Mouse (Mus musculus): ENCODE data around the gene Vopp1.

DNA sequence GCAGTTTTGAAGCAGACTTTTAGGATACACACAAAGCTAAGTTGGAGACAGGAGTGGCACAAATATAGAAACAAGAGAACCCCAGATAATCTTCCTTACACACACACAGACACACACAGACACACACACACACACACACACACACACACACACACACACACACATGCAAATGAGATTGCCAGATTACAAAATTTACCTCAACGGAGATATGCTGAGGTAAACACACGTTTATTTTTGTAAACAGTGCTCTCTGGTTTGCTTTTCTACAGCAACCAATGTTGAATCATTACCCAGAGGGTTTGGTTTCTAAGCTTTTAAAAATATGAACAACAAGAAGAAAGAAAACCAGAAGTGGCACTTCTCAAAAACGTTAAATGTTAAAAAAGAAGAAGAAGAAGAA is 1.5 kb downstream of the Vopp1 start:
- TF ChIP-seq CTCF (IDR thresholded peaks at IDR 0.05; ENCODE audit: extremely low read depth, insufficient read depth, low read length), result no peak
- no peak for TF ChIP-seq POLR2A (IDR thresholded peaks at IDR 0.05; ENCODE audit: extremely low read depth, insufficient read depth, low read length)
